Mouse (Mus musculus): ENCODE results near the gene Rprd1b. TPM values are rescaled to one million over a fixed set of nuclear protein-coding genes. Genes with fewer than 3 reads are reported as not detected.

The Rprd1b gene
- 25.7 TPM in 2 replicates for polyA plus RNA-seq (2012; rRNA removed)

GRCm38 (mm10) chr2:158028354-158028863 lies at the start of gene Rprd1b, which contains the start of gene Tti1:
TSS of gene Rprd1b (plus strand) at chr2:158028497.
TSS of gene Tti1 (minus strand) at chr2:158028433.

GRCm38 (mm10) chr2:158146223-158146622 lies 117.9 kb downstream of the Rprd1b start, which contains the start of gene Tgm2:
TSS of gene Tgm2 (minus strand) at chr2:158146436.

Other genes with a start within 250 kb of the Rprd1b start
- 85.7 and 104 TPM in 2 replicates for gene Vstm2l, start 113.8 kb upstream of the Rprd1b start, polyA plus RNA-seq (2012; rRNA removed)
- 20.1 and 21.7 TPM in 2 replicates for gene Tti1, start 64 bp upstream of the Rprd1b start, polyA plus RNA-seq (2012; rRNA removed)
- gene Tgm2, start 117.9 kb downstream of the Rprd1b start, polyA plus RNA-seq (2012; rRNA removed), result 7.7 and 13.9 TPM in 2 replicates
- gene D630003M21Rik, start 200.7 kb downstream of the Rprd1b start, polyA plus RNA-seq (2012; rRNA removed), result 3.1 and 5.2 TPM in 2 replicates
- gene Bpi, start 229.6 kb downstream of the Rprd1b start, polyA plus RNA-seq (2012; rRNA removed), result not detected in 2 replicates